Mouse (Mus musculus): ENCODE measurements at regions not wholly inside any gene's neighbourhood (a gene's known extent, or its start where the extent isn't known, plus 50 kb on each side); places are given as distances from the start of the nearest gene placed in this dataset.

DNA sequence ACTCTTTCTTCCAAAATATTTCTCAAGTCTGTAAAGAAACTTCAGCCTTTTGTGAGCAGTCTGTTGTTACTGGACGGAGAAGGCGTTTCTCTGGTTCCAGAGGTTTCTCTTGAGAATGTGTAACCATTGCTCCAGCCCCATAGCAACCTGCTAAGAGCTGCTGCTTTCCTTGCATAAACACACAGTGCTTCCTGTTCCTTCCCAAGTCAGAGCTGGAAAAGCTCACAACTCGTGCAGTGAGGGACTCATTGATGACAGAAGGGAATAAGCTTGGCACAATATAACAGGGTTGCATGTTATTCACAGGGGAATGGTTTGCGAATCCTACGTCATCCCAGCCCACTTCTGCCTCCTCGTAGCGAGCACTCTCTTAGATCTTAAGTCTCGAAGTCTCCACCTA is 70.4 kb downstream of the Fam43a start:
- WGBS, result 62% methylated on average over 8 of the region's 8 CpGs
- H3K9me3 ChIP-seq (replicated peaks), result no peaks in the 10 kb centered on the region
- H3K27me3 ChIP-seq (replicated peaks), result no peaks in the 10 kb centered on the region
- H3K9ac ChIP-seq, result no peak overlapping the region
- H3K4me1 ChIP-seq (replicated peaks), result 0 out of 2 replicates have a peak, but pooled peaks cover 7% of the 10 kb centered on the region
- no peak overlapping the region for H3K4me3 ChIP-seq
- H3K4me2 ChIP-seq, result no peak overlapping the region
- peak; percentile 45; the same call in 1 of the 2 replicates for ATAC-seq (ENCODE audit: insufficient number of reproducible peaks, low FRiP score)
- no peak overlapping the region for H3K27ac ChIP-seq (ENCODE audit: poor library complexity, severe bottlenecking)
- no peaks in the 10 kb centered on the region for H3K36me3 ChIP-seq

DNA sequence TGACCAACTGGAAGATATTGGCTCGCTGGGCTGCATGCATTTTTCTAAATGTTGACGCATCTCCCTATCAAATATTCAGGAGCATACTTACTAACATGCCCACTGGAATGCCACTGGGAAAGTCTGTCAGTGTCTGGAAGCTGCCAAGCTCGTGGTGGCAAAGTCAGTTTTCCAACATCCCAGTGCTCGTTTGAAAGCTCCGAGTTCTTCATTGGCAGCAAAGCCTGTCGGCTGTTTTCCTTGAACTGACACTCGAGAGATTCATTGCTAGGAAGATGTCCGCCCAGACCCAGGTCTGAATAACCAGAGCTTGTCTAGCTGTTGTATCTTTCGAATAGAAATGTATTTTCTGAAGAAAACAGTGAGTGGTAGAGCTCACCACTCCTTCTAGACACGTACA is 72.1 kb downstream of the Fam43a start:
- Histone ChIP-seq H3K4me1 (replicated peaks) (0 out of 2 replicates have a peak, but pooled peaks cover 5% of the 10 kb centered on the region), H3K27me3 (replicated peaks) (no peaks in the 10 kb centered on the region), H3K4me3 (no peak overlapping the region), H3K27ac (ENCODE audit: poor library complexity, severe bottlenecking) (no peak overlapping the region), H3K4me2 (no peak overlapping the region), H3K9me3 (replicated peaks) (no peaks in the 10 kb centered on the region), H3K9ac (no peak overlapping the region), H3K36me3 (no peaks in the 10 kb centered on the region)
- WGBS, result 72% methylated on average over 10 of the region's 10 CpGs
- no peak for ATAC-seq (ENCODE audit: insufficient number of reproducible peaks, low FRiP score)

DNA sequence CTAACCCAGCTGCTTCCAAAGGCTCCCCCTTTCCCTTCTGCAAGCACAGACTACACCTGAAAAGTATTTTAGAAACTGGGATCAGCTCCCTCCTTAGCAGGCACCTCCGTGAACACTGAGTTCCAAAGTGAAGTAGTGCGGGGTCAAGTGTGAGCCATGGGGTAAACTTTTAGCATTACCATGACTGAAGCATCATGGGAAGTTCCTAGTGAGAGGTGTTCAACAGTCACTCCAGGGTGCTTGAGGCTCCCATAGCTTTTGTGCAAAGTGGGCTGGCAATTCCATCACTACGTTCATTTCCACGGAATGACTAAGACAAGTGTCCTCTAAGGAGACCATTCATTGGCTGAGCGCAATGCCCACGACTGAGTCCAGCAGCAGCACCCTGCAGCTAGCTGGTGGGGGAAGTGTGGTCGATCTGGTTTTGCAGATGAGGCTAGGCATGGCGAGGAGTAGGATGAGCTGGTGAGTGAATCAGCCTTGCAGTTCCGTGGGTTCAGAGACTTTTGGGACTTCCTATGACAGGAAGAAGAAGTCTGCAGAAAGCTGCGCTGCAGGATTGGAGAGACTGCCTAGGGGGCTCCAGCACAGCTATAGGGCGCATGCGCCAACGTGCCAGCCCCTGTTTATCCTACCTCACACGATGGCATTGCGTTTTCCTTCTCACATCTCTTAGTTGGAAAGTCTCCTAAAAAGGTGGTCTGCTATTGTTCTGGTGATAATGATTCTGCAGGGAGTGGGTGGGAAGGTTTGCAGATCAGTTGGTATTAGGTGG is 73.4 kb downstream of the Fam43a start:
- no peaks in the 10 kb centered on the region for H3K27me3 ChIP-seq (replicated peaks)
- no peaks in the 10 kb centered on the region for H3K36me3 ChIP-seq
- no peak overlapping the region for H3K4me2 ChIP-seq
- H3K9ac ChIP-seq, result no peak overlapping the region
- H3K27ac ChIP-seq (ENCODE audit: poor library complexity, severe bottlenecking), result no peak overlapping the region
- H3K4me3 ChIP-seq, result no peak overlapping the region
- H3K4me1 ChIP-seq (replicated peaks), result 0 out of 2 replicates have a peak, but pooled peaks cover 5% of the 10 kb centered on the region
- 60% methylated on average over 15 of the region's 15 CpGs for WGBS
- no peaks in the 10 kb centered on the region for H3K9me3 ChIP-seq (replicated peaks)
- ATAC-seq (ENCODE audit: insufficient number of reproducible peaks, low FRiP score), result no peak

DNA sequence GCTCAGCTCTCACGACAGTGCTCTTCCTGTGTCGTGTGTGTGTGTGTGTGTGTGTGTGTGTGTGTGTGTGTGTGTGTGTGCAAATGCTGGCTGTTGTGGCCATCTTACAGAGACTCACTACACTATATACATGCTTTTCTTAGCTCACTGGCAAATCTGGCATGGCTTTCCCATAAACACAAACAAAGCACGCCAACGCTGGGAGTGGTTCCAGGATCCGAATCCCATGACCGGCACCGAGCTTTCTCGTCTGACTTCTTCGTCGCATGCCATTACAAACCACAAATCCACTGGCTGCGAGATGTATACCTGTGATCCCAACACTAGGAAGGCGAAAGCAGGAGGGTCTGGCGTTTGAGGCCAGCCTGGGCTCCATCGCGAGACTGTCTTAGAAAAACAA is 74.1 kb downstream of the Fam43a start:
- no peaks in the 10 kb centered on the region for H3K9me3 ChIP-seq (replicated peaks)
- 81% methylated on average over 15 of the region's 15 CpGs for WGBS
- H3K9ac ChIP-seq, result no peak overlapping the region
- H3K36me3 ChIP-seq, result no peaks in the 10 kb centered on the region
- 0 out of 2 replicates have a peak, but pooled peaks cover 5% of the 10 kb centered on the region for H3K4me1 ChIP-seq (replicated peaks)
- no peak for ATAC-seq (ENCODE audit: insufficient number of reproducible peaks, low FRiP score)
- no peak overlapping the region for H3K4me3 ChIP-seq
- H3K4me2 ChIP-seq, result no peak overlapping the region
- H3K27me3 ChIP-seq (replicated peaks), result no peaks in the 10 kb centered on the region
- no peak overlapping the region for H3K27ac ChIP-seq (ENCODE audit: poor library complexity, severe bottlenecking)

GRCm38 (mm10) chr16:30675829-30676228 is 76.3 kb downstream of the Fam43a start:
- ATAC-seq (ENCODE audit: insufficient number of reproducible peaks, low FRiP score), result no peak
- Histone ChIP-seq H3K9me3 (replicated peaks) (no peaks in the 10 kb centered on the region), H3K27me3 (replicated peaks) (no peaks in the 10 kb centered on the region), H3K4me2 (no peak overlapping the region), H3K9ac (no peak overlapping the region), H3K36me3 (no peaks in the 10 kb centered on the region), H3K27ac (ENCODE audit: poor library complexity, severe bottlenecking) (no peak overlapping the region), H3K4me1 (replicated peaks) (no peaks in the 10 kb centered on the region), H3K4me3 (no peak overlapping the region)
- 68% methylated on average over 4 of the region's 4 CpGs for WGBS

- H3K27me3 ChIP-seq (replicated peaks), result no peaks in the 10 kb centered on the region
- no peaks in the 10 kb centered on the region for H3K36me3 ChIP-seq
- 77% methylated on average over 4 of the region's 4 CpGs for WGBS
- H3K4me1 ChIP-seq (replicated peaks), result no peaks in the 10 kb centered on the region
- H3K9me3 ChIP-seq (replicated peaks), result no peaks in the 10 kb centered on the region
- no peak overlapping the region for H3K4me3 ChIP-seq
- no peak overlapping the region for H3K27ac ChIP-seq (ENCODE audit: poor library complexity, severe bottlenecking)
- H3K9ac ChIP-seq, result no peak overlapping the region
- H3K4me2 ChIP-seq, result no peak overlapping the region
- ATAC-seq (ENCODE audit: insufficient number of reproducible peaks, low FRiP score), result no peak
Measured at GRCm38 (mm10) chr16:30677016-30677415, 77.5 kb downstream of the Fam43a start.

DNA sequence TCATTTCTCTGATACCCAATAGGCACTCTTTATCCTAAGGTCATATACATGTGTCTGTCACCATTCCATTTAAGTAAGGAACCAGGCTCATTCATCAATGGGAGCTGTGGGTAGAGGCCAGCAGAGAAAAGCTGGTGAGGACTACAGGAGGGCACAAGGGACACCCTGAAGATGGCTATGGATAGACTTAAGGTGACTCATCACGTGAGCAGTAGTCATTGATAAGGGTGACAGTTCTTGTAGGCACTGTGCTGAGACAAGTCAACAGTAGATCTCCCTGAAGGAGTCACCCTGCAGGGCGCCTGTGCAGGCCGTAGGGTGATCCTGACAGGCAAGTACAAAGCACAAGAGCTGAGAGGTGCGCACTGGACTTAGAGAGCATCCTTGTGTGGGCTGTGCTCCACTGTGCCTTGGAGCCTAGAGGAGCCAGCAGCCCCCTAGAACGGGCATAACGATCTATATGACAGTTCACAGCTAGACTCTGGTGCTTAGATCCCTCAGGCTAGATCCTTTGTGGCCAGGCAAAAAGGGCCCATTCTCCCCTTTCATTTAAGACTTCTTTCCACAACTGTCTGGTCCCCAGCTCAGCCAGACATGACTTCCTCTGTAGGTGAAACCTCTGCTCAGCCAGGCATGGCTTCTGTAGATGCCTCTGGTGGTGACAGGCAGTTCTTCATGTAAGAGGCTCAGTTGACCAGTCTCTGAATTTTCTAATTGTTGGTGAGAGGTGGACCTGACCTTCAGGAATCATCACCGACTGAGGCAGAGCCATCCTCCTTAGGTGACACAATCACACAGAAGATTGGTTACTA is 78.6 kb downstream of the Fam43a start:
- Histone ChIP-seq H3K9me3 (replicated peaks) (no peaks in the 10 kb centered on the region), H3K4me2 (no peak overlapping the region), H3K9ac (no peak overlapping the region), H3K27me3 (replicated peaks) (no peaks in the 10 kb centered on the region), H3K4me3 (no peak overlapping the region), H3K27ac (ENCODE audit: poor library complexity, severe bottlenecking) (no peak overlapping the region), H3K36me3 (no peaks in the 10 kb centered on the region), H3K4me1 (replicated peaks) (no peaks in the 10 kb centered on the region)
- 74% methylated on average over 7 of the region's 7 CpGs for WGBS
- ATAC-seq (ENCODE audit: insufficient number of reproducible peaks, low FRiP score), result no peak

DNA sequence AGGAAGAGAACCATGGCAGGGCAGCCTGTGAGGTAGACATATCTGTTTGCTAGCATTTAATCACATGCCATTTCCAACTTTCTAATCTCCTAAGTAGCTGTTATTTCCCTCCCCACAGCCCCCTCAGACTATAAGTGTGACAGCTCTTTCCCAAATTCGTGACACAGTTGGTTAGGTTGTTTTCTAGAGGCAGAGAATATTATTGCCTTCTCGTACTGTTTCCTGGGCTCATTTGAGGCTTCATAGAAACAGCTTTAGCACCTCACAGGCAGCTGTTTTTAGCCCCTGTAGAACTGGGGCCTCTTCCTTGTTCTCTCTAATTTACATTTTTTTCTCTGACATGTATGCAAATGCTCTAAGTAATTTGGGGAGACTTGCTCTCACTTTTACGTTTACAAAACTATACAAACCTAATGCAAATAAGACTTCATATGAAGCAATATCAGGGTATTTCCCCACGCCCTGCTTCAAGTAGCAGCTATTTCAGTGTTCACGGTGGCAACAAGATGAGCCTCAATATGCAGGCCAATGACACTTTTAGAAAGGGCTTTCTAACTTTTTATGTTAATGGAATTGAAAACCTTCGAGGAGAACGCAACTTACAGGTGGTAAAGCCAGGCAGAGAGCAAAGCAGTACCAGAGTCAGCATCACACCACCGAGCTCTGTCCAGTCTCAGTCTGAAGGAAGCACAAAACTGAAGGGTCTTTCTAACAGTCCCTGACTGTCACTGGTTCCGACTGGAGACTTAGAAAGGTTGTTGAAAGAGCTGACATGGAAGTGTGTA is 79.4 kb downstream of the Fam43a start:
- 78% methylated on average over 9 of the region's 9 CpGs for WGBS
- no peak overlapping the region for H3K9ac ChIP-seq
- H3K4me1 ChIP-seq (replicated peaks), result no peaks in the 10 kb centered on the region
- no peak for ATAC-seq (ENCODE audit: insufficient number of reproducible peaks, low FRiP score)
- no peak overlapping the region for H3K27ac ChIP-seq (ENCODE audit: poor library complexity, severe bottlenecking)
- H3K9me3 ChIP-seq (replicated peaks), result no peaks in the 10 kb centered on the region
- H3K36me3 ChIP-seq, result no peaks in the 10 kb centered on the region
- no peak overlapping the region for H3K4me3 ChIP-seq
- H3K27me3 ChIP-seq (replicated peaks), result no peaks in the 10 kb centered on the region
- no peak overlapping the region for H3K4me2 ChIP-seq

DNA sequence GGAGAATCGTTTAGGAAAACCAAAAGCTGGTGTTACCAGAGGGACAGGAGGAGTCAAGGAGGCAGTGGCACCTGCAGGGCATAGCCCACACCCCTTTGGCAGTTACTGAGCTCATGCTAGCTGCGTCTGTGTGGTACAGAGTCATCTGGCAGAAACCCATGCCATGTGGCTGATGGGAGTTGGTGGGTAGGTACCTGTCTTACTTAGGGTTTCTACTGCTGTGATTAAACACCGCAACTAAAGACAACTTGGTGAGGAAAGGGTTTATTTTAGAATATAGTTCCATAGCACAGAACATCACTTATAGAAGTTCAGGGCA is 79.9 kb downstream of the Fam43a start:
- H3K9me3 ChIP-seq (replicated peaks), result no peaks in the 10 kb centered on the region
- no peaks in the 10 kb centered on the region for H3K27me3 ChIP-seq (replicated peaks)
- no peak for ATAC-seq (ENCODE audit: insufficient number of reproducible peaks, low FRiP score)
- no peak overlapping the region for H3K9ac ChIP-seq
- no peak overlapping the region for H3K4me3 ChIP-seq
- H3K27ac ChIP-seq (ENCODE audit: poor library complexity, severe bottlenecking), result no peak overlapping the region
- H3K4me2 ChIP-seq, result no peak overlapping the region
- no peaks in the 10 kb centered on the region for H3K36me3 ChIP-seq
- WGBS, result 81% methylated on average over 3 of the region's 3 CpGs
- H3K4me1 ChIP-seq (replicated peaks), result no peaks in the 10 kb centered on the region

DNA sequence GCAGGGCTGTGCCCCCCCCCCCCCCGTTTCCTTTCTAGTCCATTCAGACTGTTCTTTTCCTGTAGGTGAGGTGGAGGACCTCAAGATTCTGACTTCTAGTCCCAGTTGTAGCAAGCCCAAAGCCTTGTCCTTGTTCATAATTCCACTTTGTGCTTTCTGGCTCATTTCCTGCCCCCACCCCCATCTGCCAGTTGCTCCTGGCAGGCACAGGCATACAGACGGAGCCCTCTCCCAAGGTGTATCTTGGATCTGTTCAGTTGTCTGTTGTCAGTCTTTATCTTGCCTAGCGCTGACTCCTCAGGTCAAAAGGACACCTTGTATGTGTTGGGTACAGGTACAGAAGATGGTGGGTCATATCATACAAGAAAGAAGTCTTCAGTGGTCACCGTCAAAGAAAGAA is 81.9 kb downstream of the Fam43a start:
- Histone ChIP-seq H3K27ac (ENCODE audit: poor library complexity, severe bottlenecking) (no peak overlapping the region), H3K9ac (no peak overlapping the region), H3K27me3 (replicated peaks) (no peaks in the 10 kb centered on the region), H3K36me3 (no peaks in the 10 kb centered on the region), H3K9me3 (replicated peaks) (no peaks in the 10 kb centered on the region), H3K4me1 (replicated peaks) (no peaks in the 10 kb centered on the region), H3K4me2 (no peak overlapping the region), H3K4me3 (no peak overlapping the region)
- ATAC-seq (ENCODE audit: insufficient number of reproducible peaks, low FRiP score), result no peak
- WGBS, result 70% methylated on average over 4 of the region's 4 CpGs

- Histone ChIP-seq H3K9me3 (replicated peaks) (no peaks in the 10 kb centered on the region), H3K27me3 (replicated peaks) (no peaks in the 10 kb centered on the region), H3K27ac (ENCODE audit: poor library complexity, severe bottlenecking) (no peak overlapping the region), H3K4me1 (replicated peaks) (no peaks in the 10 kb centered on the region), H3K9ac (no peak overlapping the region), H3K4me2 (no peak overlapping the region), H3K36me3 (no peaks in the 10 kb centered on the region), H3K4me3 (no peak overlapping the region)
- WGBS, result 85% methylated on average over 3 of the region's 3 CpGs
- no peak for ATAC-seq (ENCODE audit: insufficient number of reproducible peaks, low FRiP score)
Measured at GRCm38 (mm10) chr16:30683986-30684385, 84.5 kb downstream of the Fam43a start.

Measured in heart, embryonic 12.5 days (tissue).